In genomic region chr2:120386264-120386663, GRCm38 (mm10) we compare ENCODE assay signal across 16 mouse cellular contexts.
"Had no signal": no experiment of that assay in that cellular context is flagged by ENCODE, and none has a peak within 500 bp of the region (broad histone marks: within the 10 kb centered on the region; RNA-seq: fewer than 3 reads in every experiment).

No protein-coding gene starts in this region.

- H3K27ac ChIP-seq: neural tube, embryonic 13.5 days; neural tube, embryonic 15.5 days; stomach, embryonic 15.5 days; stomach, postnatal 0 days had no signal

- H3K4me2 ChIP-seq: neural tube, embryonic 13.5 days; neural tube, embryonic 15.5 days; stomach, embryonic 15.5 days had no signal

- H3K27me3 ChIP-seq: neural tube, embryonic 13.5 days; neural tube, embryonic 15.5 days; stomach, embryonic 15.5 days had no signal

- H3K9ac ChIP-seq: neural tube, embryonic 13.5 days; neural tube, embryonic 15.5 days; stomach, embryonic 15.5 days had no signal

- H3K4me1 ChIP-seq: neural tube, embryonic 13.5 days; neural tube, embryonic 15.5 days; stomach, embryonic 15.5 days had no signal

- H3K9me3 ChIP-seq: neural tube, embryonic 13.5 days; neural tube, embryonic 15.5 days; stomach, embryonic 15.5 days had no signal

- DNase-seq: retina, postnatal 1 day; right cerebral cortex, adult 18-20 months; right cerebral cortex, postnatal 14 days; right cerebral cortex, postnatal 25 days; right cerebral cortex, postnatal 4 days; spleen, adult 18-20 months; thymus, adult 18-20 months; thymus, adult 2 months; thymus, postnatal 14 days; thymus, postnatal 25 days; thymus, postnatal 36 days; thymus, postnatal 4 days had no signal

- H3K4me3 ChIP-seq: neural tube, embryonic 13.5 days; neural tube, embryonic 15.5 days; stomach, embryonic 15.5 days had no signal
